In genomic region chr11:47378843-47379629, GRCm38 (mm10) we compare ENCODE assay signal across 8 mouse cellular contexts.
DNase-seq lines count a peak whose midpoint lies in the region; ATAC-seq and TF ChIP-seq lines count a peak whose summit lies in the region.

No protein-coding gene starts in this region.

- peak overlapping the region; percentile 86 for H3K27ac ChIP-seq in forebrain, embryonic 10.5 days
- peak overlapping the region; percentile 95 to 96 for H3K27ac ChIP-seq in heart, embryonic 14.5 days (replicated peaks in 1 of 2; ENCODE audit: control insufficient read depth in 1 of 2, insufficient read depth in 1 of 2, low read depth in 2 of 2, low read length in 2 of 2)
- peak overlapping the region; percentile 3; the same call in 1 of the 2 replicates for H3K27ac ChIP-seq in kidney, postnatal 0 days
- H3K27ac ChIP-seq in liver, embryonic 13.5 days = no peak overlapping the region
- H3K27ac ChIP-seq in neural tube, embryonic 14.5 days (ENCODE audit: low read depth, low read length) = no peak overlapping the region

- 0 out of 2 replicates have a peak, but pooled peaks cover 4% of the 10 kb centered on the region for H3K27me3 ChIP-seq in forebrain, embryonic 10.5 days (ENCODE audit: poor library complexity, severe bottlenecking)
- H3K27me3 ChIP-seq in heart, embryonic 14.5 days (ENCODE audit: control insufficient read depth, insufficient read depth, low read length) = no peaks in the 10 kb centered on the region
- no peaks in the 10 kb centered on the region for H3K27me3 ChIP-seq in kidney, postnatal 0 days (ENCODE audit: insufficient read depth, low read length)
- H3K27me3 ChIP-seq in liver, embryonic 13.5 days = no peaks in the 10 kb centered on the region
- H3K27me3 ChIP-seq in neural tube, embryonic 14.5 days (ENCODE audit: control insufficient read depth, insufficient read depth, low read length) = no peaks in the 10 kb centered on the region

- peak overlapping the region; percentile 42 for H3K4me3 ChIP-seq in forebrain, embryonic 10.5 days
- H3K4me3 ChIP-seq in heart, embryonic 14.5 days (ENCODE audit: control insufficient read depth in 1 of 2, insufficient read depth in 1 of 2, low read depth in 1 of 2, low read length in 2 of 2) = peak overlapping the region; percentile 52 to 55
- H3K4me3 ChIP-seq in kidney, postnatal 0 days (replicated peaks; ENCODE audit: low read depth, low read length) = peak overlapping the region; percentile 27
- H3K4me3 ChIP-seq in liver, embryonic 13.5 days (replicated peaks) = peak overlapping the region; percentile 27
- peak overlapping the region; percentile 23 for H3K4me3 ChIP-seq in neural tube, embryonic 14.5 days (ENCODE audit: low read depth, low read length)

- WGBS in forebrain, embryonic 10.5 days = 13% methylated on average over 25 of the region's 25 CpGs
- WGBS in heart, embryonic 14.5 days = under 1% methylated on average over 25 of the region's 25 CpGs
- WGBS in kidney, postnatal 0 days = 3% methylated on average over 25 of the region's 25 CpGs
- WGBS in liver, embryonic 13.5 days (ENCODE audit: insufficient replicate concordance) = 15% methylated on average over 25 of the region's 25 CpGs
- WGBS in neural tube, embryonic 14.5 days = 19% methylated on average over 25 of the region's 25 CpGs

- no peaks in the 10 kb centered on the region for H3K9me3 ChIP-seq in forebrain, embryonic 10.5 days
- no peaks in the 10 kb centered on the region for H3K9me3 ChIP-seq in heart, embryonic 14.5 days (ENCODE audit: control insufficient read depth, low read length)
- H3K9me3 ChIP-seq in kidney, postnatal 0 days (replicated peaks; ENCODE audit: low read length) = no peaks in the 10 kb centered on the region
- H3K9me3 ChIP-seq in liver, embryonic 13.5 days (replicated peaks) = no peaks in the 10 kb centered on the region
- no peaks in the 10 kb centered on the region for H3K9me3 ChIP-seq in neural tube, embryonic 14.5 days (ENCODE audit: control insufficient read depth, low read length)

- peaks cover 25% of the 10 kb centered on the region for H3K4me1 ChIP-seq in forebrain, embryonic 10.5 days
- peaks cover 4 to 14% of the 10 kb centered on the region in 2 experiments for H3K4me1 ChIP-seq in heart, embryonic 14.5 days (ENCODE audit: control insufficient read depth in 2 of 2, insufficient read depth in 2 of 2, low read length in 2 of 2)
- H3K4me1 ChIP-seq in kidney, postnatal 0 days (replicated peaks; ENCODE audit: insufficient read depth, low read length) = no peaks in the 10 kb centered on the region
- H3K4me1 ChIP-seq in liver, embryonic 13.5 days (replicated peaks) = no peaks in the 10 kb centered on the region
- H3K4me1 ChIP-seq in neural tube, embryonic 14.5 days (ENCODE audit: control insufficient read depth, insufficient read depth, low read length) = no peaks in the 10 kb centered on the region

- ATAC-seq in heart, embryonic 14.5 days (ENCODE audit: insufficient number of reproducible peaks, insufficient read depth, low FRiP score, low read depth) = peak; percentile 92
- peak; percentile 83 for ATAC-seq in kidney, postnatal 0 days (replicated peaks; ENCODE audit: low FRiP score, low read depth)
- ATAC-seq in liver, embryonic 13.5 days (ENCODE audit: low read depth) = no peak
- peak; percentile 76 for ATAC-seq in neural tube, embryonic 14.5 days (ENCODE audit: low read depth)

- peak overlapping the region; percentile 83 for H3K9ac ChIP-seq in heart, embryonic 14.5 days (ENCODE audit: low read length)
- H3K9ac ChIP-seq in kidney, postnatal 0 days (ENCODE audit: low read depth, low read length) = peak overlapping the region; percentile 10
- H3K9ac ChIP-seq in liver, embryonic 13.5 days = no peak overlapping the region
- peak overlapping the region; percentile 32; the same call in 1 of the 2 replicates for H3K9ac ChIP-seq in neural tube, embryonic 14.5 days (replicated peaks; ENCODE audit: low read depth, low read length)

- peak; percentile 1 for DNase-seq in cerebellum, adult 11-12 months
- DNase-seq in cerebellum, adult 9-10 months = no peak
- peak; percentile 57 for DNase-seq in forebrain, embryonic 10.5 days (ENCODE audit: extremely low spot score, low spot score)
- DNase-seq in kidney, postnatal 0 days (ENCODE audit: low spot score) = peak; percentile 69
- no peak for DNase-seq in liver, embryonic 13.5 days
- peak; percentile 17 for DNase-seq in urinary bladder, postnatal 10 days (ENCODE audit: low spot score)

- 0 out of 2 replicates have a peak, but pooled peaks have one; percentile 6 for TF ChIP-seq CTCF in kidney, postnatal 0 days (IDR thresholded peaks at IDR 0.05; ENCODE audit: low read depth)

- peak overlapping the region; percentile 79 for H3K4me2 ChIP-seq in heart, embryonic 14.5 days (ENCODE audit: low read length)
- H3K4me2 ChIP-seq in kidney, postnatal 0 days (ENCODE audit: low read length) = peak overlapping the region; percentile 61
- H3K4me2 ChIP-seq in liver, embryonic 13.5 days = peak overlapping the region; percentile 52
- H3K4me2 ChIP-seq in neural tube, embryonic 14.5 days (ENCODE audit: low read depth, low read length) = peak overlapping the region; percentile 45

- no peaks in the 10 kb centered on the region for H3K36me3 ChIP-seq in forebrain, embryonic 10.5 days (replicated peaks)
- H3K36me3 ChIP-seq in heart, embryonic 14.5 days (ENCODE audit: control insufficient read depth, insufficient read depth, low read length) = no peaks in the 10 kb centered on the region
- no peaks in the 10 kb centered on the region for H3K36me3 ChIP-seq in kidney, postnatal 0 days (ENCODE audit: insufficient read depth, low read length)
- no peaks in the 10 kb centered on the region for H3K36me3 ChIP-seq in liver, embryonic 13.5 days
- H3K36me3 ChIP-seq in neural tube, embryonic 14.5 days (ENCODE audit: control insufficient read depth, insufficient read depth, low read length) = no peaks in the 10 kb centered on the region

Comparison
In these comparisons a context has a peak if more than half of its experiments do, and no peak if none do; other contexts are left out.
1. DNase-seq: peak in cerebellum, adult 11-12 months (single experiment), forebrain, embryonic 10.5 days (single experiment), kidney, postnatal 0 days (single experiment) and urinary bladder, postnatal 10 days (single experiment); none in cerebellum, adult 9-10 months (single experiment) and liver, embryonic 13.5 days (single experiment).
2. H3K27ac ChIP-seq: peak in forebrain, embryonic 10.5 days (single experiment), heart, embryonic 14.5 days (2 of 2) and kidney, postnatal 0 days (single experiment); none in liver, embryonic 13.5 days (single experiment) and neural tube, embryonic 14.5 days (single experiment).
3. Peak in every context shown above with its lines, with median percentiles within 50 percentile points of each other: H3K4me3 ChIP-seq and H3K4me2 ChIP-seq.